Mouse (Mus musculus): ENCODE measurements around the gene Art2b. TPM values are rescaled to one million over a fixed set of nuclear protein-coding genes. Genes with fewer than 3 reads are reported as not detected.
"Not testable (repeated sequence)": the region's sequence is repeated elsewhere in the genome, so short reads cannot be mapped to it uniquely, and the experiment has no call there.

The Art2b gene
- polyA plus RNA-seq, 1 experiment from 2014 or later, result not detected

DNA sequence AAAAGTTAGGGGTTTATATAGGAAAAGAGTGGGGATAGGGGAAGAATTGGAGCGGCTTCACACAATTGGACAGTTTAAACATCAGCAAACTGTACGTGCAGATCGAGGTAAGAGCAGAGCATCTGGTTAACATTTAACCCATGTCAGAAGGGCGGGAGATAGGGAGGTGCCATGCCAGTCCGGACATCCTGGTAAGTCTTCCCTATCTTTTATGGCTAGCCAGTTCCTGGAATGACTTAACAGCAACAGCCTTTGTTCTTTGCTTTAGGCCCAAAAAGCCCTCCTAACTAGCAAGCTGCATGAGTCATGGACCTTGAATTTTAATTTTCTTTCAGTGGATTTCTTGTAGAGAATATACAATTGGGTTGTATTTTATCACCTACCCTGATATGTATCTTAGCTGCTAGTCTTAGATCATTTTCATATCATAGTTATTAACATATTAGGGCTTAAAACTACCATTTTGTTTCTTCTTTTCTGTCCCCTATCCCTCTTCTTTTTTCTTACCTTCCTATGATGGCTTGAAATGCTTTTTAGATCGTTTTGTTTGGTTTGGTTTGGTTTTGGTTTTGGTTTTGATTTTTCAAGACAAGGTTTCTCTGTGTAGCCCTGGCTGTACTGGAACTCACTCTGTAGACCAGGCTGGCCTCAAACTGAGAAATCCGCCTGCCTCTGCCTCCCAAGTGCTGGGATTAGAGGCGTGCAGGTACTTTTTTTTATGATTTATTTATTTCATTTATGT lies 27.6 kb upstream of the Art2b start:
- H3K27me3 ChIP-seq; ATAC-seq (ENCODE audit: low read depth); H3K4me3 ChIP-seq; H3K4me1 ChIP-seq (replicated peaks); H3K27ac ChIP-seq (replicated peaks); H3K36me3 ChIP-seq; H3K4me2 ChIP-seq; H3K9ac ChIP-seq; H3K9me3 ChIP-seq: not testable (repeated sequence)
- 78% methylated on average over 8 of the region's 8 CpGs for WGBS

DNA sequence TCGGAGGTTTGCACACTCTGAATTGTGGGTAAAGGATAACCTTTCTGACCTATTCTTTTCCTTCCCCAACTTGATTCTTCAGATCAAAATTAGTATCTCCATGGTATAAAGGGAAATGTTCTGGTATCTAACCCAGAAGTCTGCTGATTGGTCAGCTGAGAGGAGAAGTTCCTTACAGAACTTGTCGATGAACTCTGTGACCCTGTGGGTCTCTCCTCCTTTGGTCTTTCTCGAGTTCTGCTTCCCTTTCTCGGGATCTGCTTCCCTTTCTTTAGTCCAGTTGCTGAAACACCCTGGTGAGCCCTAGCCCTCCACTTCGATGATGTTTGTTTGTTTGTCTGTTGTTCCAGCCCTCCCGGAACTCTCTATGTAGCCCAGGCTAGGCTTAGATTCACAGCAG lies 22.4 kb upstream of the Art2b start:
- no peak for ATAC-seq (ENCODE audit: low read depth)
- Histone ChIP-seq H3K27ac (replicated peaks) (no peak overlapping the region), H3K9me3 (no peaks in the 10 kb centered on the region), H3K9ac (no peak overlapping the region), H3K4me2 (no peak overlapping the region), H3K4me3 (no peak overlapping the region), H3K4me1 (replicated peaks) (no peaks in the 10 kb centered on the region), H3K27me3 (no peaks in the 10 kb centered on the region), H3K36me3 (no peaks in the 10 kb centered on the region)
- 72% methylated on average over 6 of the region's 6 CpGs for WGBS

DNA sequence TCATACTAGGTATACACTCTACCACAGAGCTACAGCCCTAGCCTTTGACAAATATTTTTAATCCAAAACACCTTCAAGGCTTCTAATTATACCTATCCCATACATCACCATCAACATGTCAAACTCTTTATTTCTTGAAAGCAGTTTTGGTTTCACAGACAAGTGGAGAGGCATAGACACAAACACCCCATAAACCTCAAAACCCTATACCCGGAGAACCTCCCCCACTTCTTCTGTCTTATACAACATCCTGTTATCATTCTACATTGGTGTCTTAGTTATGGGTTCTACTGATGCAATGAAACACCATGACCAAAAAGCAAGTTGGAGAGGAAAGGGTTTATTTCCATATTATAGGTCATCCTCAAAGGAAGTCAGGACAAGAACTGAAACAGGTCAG lies 15.0 kb upstream of the Art2b start:
- H3K27ac ChIP-seq (replicated peaks), result no peak overlapping the region
- no peaks in the 10 kb centered on the region for H3K27me3 ChIP-seq
- H3K4me1 ChIP-seq (replicated peaks), result no peaks in the 10 kb centered on the region
- no peak overlapping the region for H3K4me2 ChIP-seq
- 95% methylated on average over 1 of the region's 1 CpGs for WGBS
- no peak overlapping the region for H3K9ac ChIP-seq
- no peak overlapping the region for H3K4me3 ChIP-seq
- no peak for ATAC-seq (ENCODE audit: low read depth)
- no peaks in the 10 kb centered on the region for H3K9me3 ChIP-seq
- no peaks in the 10 kb centered on the region for H3K36me3 ChIP-seq

DNA sequence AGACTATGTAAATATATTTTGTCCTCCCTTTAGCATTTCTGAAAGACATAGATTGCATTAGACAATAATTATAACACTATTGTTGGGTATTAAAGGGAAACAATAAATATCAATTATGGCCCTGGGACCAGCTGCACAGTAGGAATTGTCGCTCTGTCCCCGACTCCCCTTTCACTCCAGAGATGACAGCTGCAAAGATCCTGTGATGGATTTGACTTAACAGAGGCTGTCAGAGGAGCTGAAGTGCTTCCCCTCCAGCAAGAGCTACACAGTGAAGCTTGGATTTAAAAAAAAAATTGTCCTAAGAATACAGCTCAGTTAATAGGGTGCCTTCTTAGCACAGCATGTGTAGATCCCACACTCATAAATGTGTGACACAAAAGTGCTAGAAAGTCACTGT lies 13.1 kb upstream of the Art2b start:
- no peak overlapping the region for H3K4me3 ChIP-seq
- ATAC-seq (ENCODE audit: low read depth), result no peak
- no peaks in the 10 kb centered on the region for H3K27me3 ChIP-seq
- no peaks in the 10 kb centered on the region for H3K36me3 ChIP-seq
- no peak overlapping the region for H3K27ac ChIP-seq (replicated peaks)
- no peak overlapping the region for H3K4me2 ChIP-seq
- no peak overlapping the region for H3K9ac ChIP-seq
- no peaks in the 10 kb centered on the region for H3K9me3 ChIP-seq
- WGBS, result 44% methylated on average over 2 of the region's 2 CpGs
- no peaks in the 10 kb centered on the region for H3K4me1 ChIP-seq (replicated peaks)

DNA sequence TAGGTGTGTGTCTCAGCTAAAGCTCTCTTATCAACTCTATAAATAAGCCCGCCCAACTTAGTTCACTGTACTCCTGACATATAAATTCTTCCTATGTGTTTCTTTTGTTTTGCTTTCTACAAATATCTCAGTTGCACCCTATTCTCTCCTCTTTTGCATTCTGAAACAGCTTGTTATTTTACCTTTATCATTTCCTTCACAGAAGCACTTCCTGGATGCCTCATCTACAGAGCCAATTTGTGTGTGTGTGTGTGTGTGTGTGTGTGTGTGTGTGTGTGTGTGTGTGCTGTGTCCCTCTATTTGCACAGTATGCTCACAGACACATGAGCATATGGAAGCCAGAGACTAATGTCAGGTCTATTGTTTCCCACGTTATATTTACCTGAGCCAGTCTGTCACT lies 9.6 kb upstream of the Art2b start:
- no peaks in the 10 kb centered on the region for H3K36me3 ChIP-seq
- no peak for ATAC-seq (ENCODE audit: low read depth)
- H3K27ac ChIP-seq (replicated peaks), result no peak overlapping the region
- H3K9ac ChIP-seq, result no peak overlapping the region
- WGBS, result 90% methylated on average over 2 of the region's 2 CpGs
- H3K4me2 ChIP-seq, result no peak overlapping the region
- no peak overlapping the region for H3K4me3 ChIP-seq
- H3K27me3 ChIP-seq, result no peaks in the 10 kb centered on the region
- H3K4me1 ChIP-seq (replicated peaks), result no peaks in the 10 kb centered on the region
- H3K9me3 ChIP-seq, result no peaks in the 10 kb centered on the region

DNA sequence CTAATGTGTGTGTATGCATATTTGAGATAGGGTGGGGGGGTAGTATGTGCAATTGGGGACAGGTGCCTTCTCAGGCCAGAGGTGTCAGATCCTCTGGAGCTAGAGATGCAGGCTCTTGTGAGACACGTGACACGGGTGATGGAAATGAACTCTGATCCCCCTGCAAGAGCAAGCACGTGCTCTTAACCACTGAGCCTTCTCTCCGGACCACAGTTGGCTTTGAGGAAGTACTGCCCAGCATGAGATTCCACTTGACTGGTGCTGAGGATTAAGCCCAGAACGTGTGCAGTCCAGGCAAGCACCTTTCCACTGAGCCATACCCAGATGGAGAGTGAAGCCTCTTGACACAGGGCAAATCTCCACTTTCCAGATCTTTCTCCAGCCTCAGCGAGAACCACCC lies 1.1 kb downstream of the Art2b start:
- not testable (repeated sequence) for H3K9me3 ChIP-seq; H3K9ac ChIP-seq; H3K36me3 ChIP-seq; H3K4me2 ChIP-seq; H3K27ac ChIP-seq (replicated peaks); H3K27me3 ChIP-seq; H3K4me1 ChIP-seq (replicated peaks); H3K4me3 ChIP-seq; ATAC-seq (ENCODE audit: low read depth)
- 80% methylated on average over 6 of the region's 6 CpGs for whole genome bisulfite sequencing

DNA sequence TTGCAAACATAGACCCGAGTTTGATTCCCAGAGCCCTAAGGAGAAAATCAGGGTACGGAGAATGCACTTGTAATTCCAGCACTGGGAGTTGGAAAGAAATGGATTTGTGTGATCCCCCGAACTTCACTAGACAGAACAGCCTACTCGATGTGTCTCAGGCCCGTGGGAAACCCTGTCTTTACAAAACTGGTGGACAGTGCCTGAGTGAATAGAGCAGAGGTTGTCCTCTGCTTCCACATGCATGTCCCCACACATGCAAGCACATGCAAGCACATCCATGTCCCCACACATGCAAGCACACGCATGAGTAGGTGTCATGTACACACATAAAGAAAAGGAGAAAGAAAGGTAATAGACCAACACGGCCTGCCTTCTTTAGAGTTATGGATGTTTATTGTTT lies 3.4 kb downstream of the Art2b start:
- no peak for ATAC-seq (ENCODE audit: low read depth)
- no peak overlapping the region for H3K27ac ChIP-seq (replicated peaks)
- H3K4me2 ChIP-seq, result no peak overlapping the region
- H3K36me3 ChIP-seq, result no peaks in the 10 kb centered on the region
- no peaks in the 10 kb centered on the region for H3K27me3 ChIP-seq
- H3K9ac ChIP-seq, result no peak overlapping the region
- H3K9me3 ChIP-seq, result no peaks in the 10 kb centered on the region
- WGBS, result 89% methylated on average over 7 of the region's 7 CpGs
- no peak overlapping the region for H3K4me3 ChIP-seq
- no peaks in the 10 kb centered on the region for H3K4me1 ChIP-seq (replicated peaks)

DNA sequence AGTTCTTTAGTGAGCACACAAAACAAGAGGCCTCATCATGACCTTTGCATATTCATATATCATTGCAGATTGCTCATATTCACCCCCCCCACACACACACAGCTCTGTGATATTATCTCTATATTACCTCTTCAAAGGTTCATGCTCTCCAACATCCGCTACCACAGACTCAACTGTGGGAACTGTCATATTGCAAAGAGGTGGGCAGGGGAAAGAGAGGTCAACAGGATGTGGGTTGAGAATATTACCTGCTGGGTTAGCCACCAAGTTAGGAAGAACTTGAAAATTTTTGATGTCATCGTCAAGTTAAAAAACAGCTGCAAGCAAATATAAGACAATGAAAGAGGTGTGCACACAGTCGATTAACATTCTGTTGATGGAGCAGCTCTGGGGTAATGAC lies 4.5 kb downstream of the Art2b start:
- not testable (repeated sequence) for H3K36me3 ChIP-seq; H3K27me3 ChIP-seq; H3K4me2 ChIP-seq; H3K9ac ChIP-seq; H3K4me1 ChIP-seq (replicated peaks); H3K4me3 ChIP-seq; H3K27ac ChIP-seq (replicated peaks); H3K9me3 ChIP-seq; ATAC-seq (ENCODE audit: low read depth)
- 95% methylated on average over 3 of the region's 3 CpGs for WGBS

DNA sequence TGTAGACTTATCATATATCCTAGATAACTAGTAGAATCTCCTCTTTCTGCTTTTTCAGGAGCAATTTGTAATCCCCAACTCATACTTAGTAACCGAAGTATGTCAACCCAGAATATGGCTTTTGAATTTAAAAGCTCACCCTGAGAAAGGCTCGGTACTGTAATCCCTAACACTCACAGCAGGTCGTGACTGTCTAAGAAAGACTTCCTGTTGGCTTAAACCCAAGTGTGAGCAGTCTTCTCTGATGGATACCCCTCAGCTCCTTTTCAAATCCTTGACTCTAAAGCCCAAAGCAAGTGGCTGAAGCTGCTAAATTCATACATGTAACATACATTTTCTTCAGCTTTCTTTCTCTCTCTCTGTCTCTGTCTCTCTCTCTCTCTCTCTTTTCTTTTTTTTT lies 11.0 kb downstream of the Art2b start:
- Histone ChIP-seq H3K4me2 (no peak overlapping the region), H3K27ac (replicated peaks) (no peak overlapping the region), H3K4me1 (replicated peaks) (no peaks in the 10 kb centered on the region), H3K36me3 (no peaks in the 10 kb centered on the region), H3K27me3 (no peaks in the 10 kb centered on the region), H3K9ac (no peak overlapping the region), H3K9me3 (no peaks in the 10 kb centered on the region), H3K4me3 (no peak overlapping the region)
- WGBS, result 60% methylated on average over 3 of the region's 3 CpGs
- ATAC-seq (ENCODE audit: low read depth), result no peak

DNA sequence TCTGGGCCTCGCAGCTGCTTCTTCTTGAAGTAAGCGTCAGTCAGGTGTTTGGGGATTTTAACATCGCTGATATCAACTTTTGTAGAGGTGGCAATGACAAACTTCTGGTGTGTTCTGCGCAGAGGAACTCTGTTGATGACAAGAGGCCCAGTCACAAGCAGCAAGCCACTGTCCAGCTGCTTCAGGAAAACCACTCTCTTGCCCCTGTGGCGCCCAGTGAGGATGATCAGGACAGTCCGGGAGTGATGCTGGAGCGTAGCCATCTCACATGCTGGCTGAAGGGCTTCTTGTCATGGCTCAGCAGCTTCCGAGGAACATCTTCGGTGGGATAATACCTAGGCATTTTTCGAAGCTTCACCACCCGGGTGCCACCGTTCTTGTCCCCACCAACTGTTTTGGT lies 11.8 kb downstream of the Art2b start:
- 90% methylated on average over 12 of the region's 12 CpGs for WGBS
- H3K9me3 ChIP-seq; H3K4me1 ChIP-seq (replicated peaks): not testable (repeated sequence)

DNA sequence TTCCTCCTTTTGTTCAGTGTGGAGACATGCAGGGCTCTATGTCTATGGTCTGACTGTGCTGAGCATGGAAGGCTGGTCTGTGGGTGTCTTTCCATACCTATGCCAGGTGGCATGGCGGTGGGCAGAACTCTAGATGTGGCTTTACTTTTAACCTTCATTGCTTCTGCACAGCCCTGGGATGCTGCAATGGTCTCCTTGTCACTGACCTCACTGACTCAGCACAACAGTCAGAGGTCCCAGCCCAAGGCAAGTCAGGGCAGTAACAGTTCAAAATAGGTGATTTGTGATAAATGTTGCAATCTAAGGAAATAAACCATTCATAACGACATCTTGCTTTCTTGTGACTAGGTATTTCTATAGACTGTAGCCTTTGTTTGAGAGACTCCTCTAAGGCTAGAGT lies 21.3 kb downstream of the Art2b start:
- Histone ChIP-seq H3K36me3 (no peaks in the 10 kb centered on the region), H3K4me2 (no peak overlapping the region), H3K4me3 (no peak overlapping the region), H3K27me3 (no peaks in the 10 kb centered on the region), H3K4me1 (replicated peaks) (no peaks in the 10 kb centered on the region), H3K9ac (no peak overlapping the region), H3K9me3 (no peaks in the 10 kb centered on the region), H3K27ac (replicated peaks) (no peak overlapping the region)
- WGBS, result 97% methylated on average over 2 of the region's 2 CpGs
- no peak for ATAC-seq (ENCODE audit: low read depth)

More for the DNA sequence above, 11.8 kb downstream of the Art2b start:
- ATAC-seq (ENCODE audit: low read depth); H3K9ac ChIP-seq; H3K4me3 ChIP-seq; H3K36me3 ChIP-seq; H3K4me2 ChIP-seq; H3K27me3 ChIP-seq; H3K27ac ChIP-seq (replicated peaks): not testable (repeated sequence)

DNA sequence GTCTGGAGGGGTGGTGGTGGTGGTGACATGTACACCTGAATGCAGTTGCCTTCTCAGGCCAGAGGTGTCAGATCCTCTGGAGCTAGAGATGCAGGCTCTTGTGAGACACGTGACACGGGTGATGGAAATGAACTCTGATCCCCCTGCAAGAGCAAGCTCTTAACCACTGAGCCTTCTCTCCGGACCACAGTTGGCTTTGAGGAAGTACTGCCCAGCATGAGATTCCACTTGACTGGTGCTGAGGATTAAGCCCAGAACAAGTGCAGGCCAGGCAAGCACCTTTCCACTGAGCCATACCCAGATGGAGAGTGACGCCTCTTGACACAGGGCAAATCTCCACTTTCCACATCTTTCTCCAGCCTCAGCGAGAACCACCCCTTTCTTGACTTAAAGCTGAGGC lies 26.0 kb downstream of the Art2b start:
- 79% methylated on average over 5 of the region's 5 CpGs for WGBS

DNA sequence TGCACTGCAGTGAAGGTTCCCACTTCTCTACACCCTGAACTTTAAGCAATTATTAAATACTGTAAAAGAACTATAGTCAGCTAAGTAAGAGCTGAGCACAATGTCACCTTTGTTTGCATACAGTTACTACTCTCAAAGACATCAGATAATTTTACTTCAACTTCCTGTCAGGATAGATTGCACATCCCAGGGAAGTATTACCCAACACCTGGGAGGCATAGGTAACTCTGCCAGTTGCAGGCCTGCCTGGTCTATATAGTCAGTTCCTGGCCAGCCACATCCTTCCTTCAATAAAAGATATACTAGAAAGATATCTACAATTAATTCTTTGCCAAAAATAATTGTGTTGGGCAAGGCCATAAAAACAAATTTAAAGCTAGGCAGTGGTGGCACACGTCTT lies 28.0 kb downstream of the Art2b start:
- Histone ChIP-seq H3K4me3 (no peak overlapping the region), H3K27ac (replicated peaks) (no peak overlapping the region), H3K4me1 (replicated peaks) (no peaks in the 10 kb centered on the region), H3K9ac (no peak overlapping the region), H3K36me3 (no peaks in the 10 kb centered on the region), H3K4me2 (no peak overlapping the region), H3K9me3 (no peaks in the 10 kb centered on the region), H3K27me3 (no peaks in the 10 kb centered on the region)
- ATAC-seq (ENCODE audit: low read depth), result no peak
- 74% methylated on average over 1 of the region's 1 CpGs for WGBS

More for the DNA sequence above, 26.0 kb downstream of the Art2b start:
- not testable (repeated sequence) for H3K27me3 ChIP-seq; H3K27ac ChIP-seq (replicated peaks); H3K36me3 ChIP-seq; ATAC-seq (ENCODE audit: low read depth); H3K9ac ChIP-seq; H3K9me3 ChIP-seq; H3K4me3 ChIP-seq; H3K4me1 ChIP-seq (replicated peaks); H3K4me2 ChIP-seq

Measured in neural tube, embryonic 13.5 days (tissue).